Mouse (Mus musculus): ENCODE results near the gene Arhgef19.

DNA sequence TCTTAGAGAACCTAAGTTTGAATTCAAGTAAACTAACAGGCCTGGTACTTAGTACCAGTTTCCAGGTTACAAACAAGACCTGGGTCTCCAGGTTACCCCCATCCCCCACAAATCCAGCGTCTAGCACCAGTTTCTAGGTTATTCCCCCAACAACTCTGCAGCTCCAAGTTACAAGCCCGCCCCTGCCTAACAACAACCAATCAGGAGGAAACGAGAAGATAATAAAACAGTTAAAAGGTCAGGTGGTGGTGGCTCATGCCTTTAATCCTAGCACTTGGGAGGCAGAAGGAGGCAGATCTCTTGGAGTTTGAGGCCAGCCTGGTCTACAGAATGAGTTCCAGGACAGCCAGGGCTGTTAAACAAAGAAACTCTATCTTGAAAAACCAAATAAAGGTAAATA lies 28.0 kb downstream of the Arhgef19 start:
- TF ChIP-seq POLR2A (IDR thresholded peaks at IDR 0.05; ENCODE audit: control insufficient read depth in 1 of 2, insufficient read depth in 1 of 2, low read depth in 1 of 2, low read length in 2 of 2, poor library complexity in 1 of 2) (no peak), UBTF (IDR thresholded peaks at IDR 0.05; ENCODE audit: borderline replicate concordance, insufficient read depth, low read depth, low read length) (no peak), E2F4 (IDR thresholded peaks at IDR 0.05; ENCODE audit: borderline replicate concordance, low read depth, low read length) (no peak), JUND (IDR thresholded peaks at IDR 0.05; ENCODE audit: low read depth, low read length) (no peak)
